Mouse (Mus musculus): Measurements from ENCODE around the gene Tex14.

DNA sequence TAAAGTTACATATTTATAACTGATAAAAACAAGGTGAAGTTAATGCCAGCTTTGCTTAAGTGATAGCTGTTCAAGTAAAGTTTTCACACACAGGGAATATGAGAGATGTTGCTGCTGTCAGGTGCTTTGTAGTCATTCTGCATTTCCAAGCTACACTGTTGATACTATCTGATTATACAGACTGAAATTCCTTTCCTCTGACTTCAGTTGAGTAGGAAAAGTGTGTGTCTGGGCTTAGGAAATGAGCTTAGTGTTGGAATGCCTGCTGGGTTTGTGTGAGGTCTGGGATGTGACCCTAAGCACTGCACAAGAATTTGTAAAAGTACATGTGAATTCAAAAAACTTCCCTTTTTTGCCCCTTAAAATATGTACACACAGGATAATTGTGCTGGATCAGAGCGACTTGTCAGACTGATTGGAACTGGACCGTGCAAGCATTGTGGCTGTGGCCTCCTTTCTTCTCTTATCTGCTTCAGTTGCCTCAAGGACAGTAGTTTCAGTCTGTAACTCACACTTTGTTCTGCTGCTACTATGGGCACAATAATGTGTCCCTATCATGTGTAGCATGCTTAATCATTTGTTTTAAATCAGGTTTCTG is 150.3 kb downstream of the Tex14 start:
- TF ChIP-seq EP300 (IDR thresholded peaks at IDR 0.05; ENCODE audit: insufficient read depth, low read depth, low read length) = no peak
- TF ChIP-seq CTCF (IDR thresholded peaks at IDR 0.05) = no peak
- TF ChIP-seq POLR2A (IDR thresholded peaks at IDR 0.05; ENCODE audit: insufficient read depth, low read depth, low read length) = no peak

Measured in heart, adult 2 months (tissue).